Mouse (Mus musculus): ENCODE results near the gene Rprd1b.

The Rprd1b gene

DNA sequence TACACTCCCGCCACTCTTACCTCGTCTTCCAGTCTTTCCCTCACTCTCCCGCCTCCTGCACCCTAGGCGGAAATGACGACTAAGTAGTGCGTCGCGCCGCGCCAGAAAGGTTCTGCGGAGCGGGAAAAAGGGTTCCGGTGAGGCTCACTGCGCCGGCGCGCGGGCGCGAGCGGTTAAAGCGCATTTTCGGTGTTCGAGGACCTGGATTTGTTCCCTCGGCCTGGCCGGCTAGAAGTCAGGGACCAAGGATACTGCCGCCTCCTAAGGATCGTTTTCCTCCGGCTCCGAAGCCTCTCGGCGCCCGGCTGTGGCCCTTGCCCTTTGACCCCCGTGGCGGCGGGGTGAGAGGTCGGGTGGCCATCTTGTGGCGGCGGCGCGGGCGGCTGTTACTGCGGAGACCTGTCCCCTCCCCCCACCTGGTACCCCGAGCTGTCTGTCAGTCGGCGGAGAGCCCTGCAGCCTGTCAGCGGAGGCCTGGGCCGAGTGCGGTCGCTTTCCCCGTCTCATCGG, at the start of gene Rprd1b, which contains the start of gene Tti1:
TSS of gene Rprd1b (plus strand) at position 144 of the 510 bp plus-strand sequence.
TSS of gene Tti1 (minus strand) at position 80 of the 510 bp plus-strand sequence.
- DNase-seq, result peak; percentile 94

DNA sequence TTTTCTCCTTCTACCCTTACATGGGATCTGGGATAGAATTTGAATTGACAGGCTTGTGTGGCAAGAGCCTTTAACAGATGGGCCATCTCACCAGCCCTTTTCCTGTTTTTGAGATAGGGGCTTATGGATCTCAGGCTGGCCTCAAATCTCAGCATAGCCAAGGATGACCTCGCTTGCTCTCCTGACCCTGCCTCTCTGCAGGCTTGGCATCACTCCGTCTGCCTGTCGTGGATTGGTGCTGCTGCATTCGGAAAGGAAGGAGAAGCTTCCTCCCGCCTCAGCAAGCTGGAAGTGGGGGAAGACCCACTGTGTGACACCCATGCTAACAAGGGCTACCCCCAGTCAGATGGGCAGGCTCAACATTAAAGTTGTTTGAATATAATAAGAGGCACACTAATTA, 49.1 kb upstream of the Rprd1b start:
- no peak for DNase-seq

GRCm38 (mm10) chr2:157982727-157983126, 45.6 kb upstream of the Rprd1b start:
- peak; percentile 19 for DNase-seq

DNA sequence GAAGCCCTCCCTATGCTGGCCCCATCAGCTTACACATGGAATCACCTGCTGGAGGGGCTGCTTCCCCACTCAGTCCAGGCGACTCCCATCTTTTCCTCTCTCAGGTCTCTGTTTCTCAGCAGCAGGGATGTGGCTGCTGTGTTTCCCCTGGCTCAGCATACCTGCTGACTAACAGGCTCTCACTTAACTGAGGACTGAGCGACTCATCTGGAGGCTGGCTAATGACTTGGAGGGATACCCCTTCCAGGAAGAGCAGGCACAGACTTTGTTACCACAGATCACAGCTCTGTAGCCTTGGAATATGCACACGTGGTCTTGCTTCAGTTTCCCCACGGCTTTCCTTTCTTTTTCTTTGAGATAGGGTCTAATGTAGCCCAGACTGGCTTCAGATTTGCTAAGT, 45.0 kb upstream of the Rprd1b start:
- no peak for DNase-seq

DNA sequence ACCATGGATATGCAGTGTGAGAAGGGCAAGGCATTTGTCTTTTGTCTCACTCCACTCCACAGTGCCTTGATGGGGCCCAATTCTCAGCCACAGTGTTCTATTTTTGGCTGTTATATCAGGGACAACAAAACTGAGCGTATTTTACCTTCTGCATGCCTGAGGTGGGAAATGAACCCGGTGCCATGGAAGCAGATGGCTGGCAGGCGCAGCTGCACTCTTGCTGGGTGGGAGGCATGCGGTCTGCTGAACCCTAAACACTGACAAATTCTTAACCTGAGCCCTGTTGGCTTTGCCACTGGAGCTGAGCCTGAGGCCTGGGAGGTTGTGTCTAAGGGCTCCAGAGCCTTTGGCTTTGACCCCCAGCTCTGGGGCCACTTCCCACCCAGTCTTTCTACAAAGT, 42.7 kb upstream of the Rprd1b start:
- DNase-seq, result no peak

GRCm38 (mm10) chr2:157986235-157986634, 42.1 kb upstream of the Rprd1b start:
- DNase-seq, result no peak

GRCm38 (mm10) chr2:157988416-157989190, 39.7 kb upstream of the Rprd1b start:
- DNase-seq, result no peak

- no peak for DNase-seq
Observed at GRCm38 (mm10) chr2:157989946-157990345, 38.4 kb upstream of the Rprd1b start.

- no peak for DNase-seq
Observed at GRCm38 (mm10) chr2:157991026-157991425, 37.3 kb upstream of the Rprd1b start.

- no peak for DNase-seq
Observed at GRCm38 (mm10) chr2:157992501-157992900, 35.8 kb upstream of the Rprd1b start.

DNA sequence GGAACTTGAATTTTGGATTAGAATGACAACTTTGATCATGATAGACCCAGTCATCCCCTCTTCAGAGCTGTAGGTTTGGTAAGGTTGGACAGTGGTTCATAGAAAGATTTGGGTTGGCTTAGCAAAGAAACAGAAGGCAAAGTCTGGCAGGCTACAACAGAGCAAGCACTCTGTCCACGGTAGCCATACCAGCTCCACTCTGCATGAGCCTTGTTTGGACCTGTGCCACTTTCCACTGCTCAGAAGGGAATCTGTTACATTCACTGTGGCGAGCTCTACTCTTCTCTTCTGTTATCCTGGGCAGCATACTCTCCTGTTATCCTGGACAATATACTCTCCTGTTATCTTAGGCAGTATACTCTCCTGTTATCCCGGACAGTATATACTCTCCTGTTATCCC, 29.5 kb upstream of the Rprd1b start:
- DNase-seq, result no peak

DNA sequence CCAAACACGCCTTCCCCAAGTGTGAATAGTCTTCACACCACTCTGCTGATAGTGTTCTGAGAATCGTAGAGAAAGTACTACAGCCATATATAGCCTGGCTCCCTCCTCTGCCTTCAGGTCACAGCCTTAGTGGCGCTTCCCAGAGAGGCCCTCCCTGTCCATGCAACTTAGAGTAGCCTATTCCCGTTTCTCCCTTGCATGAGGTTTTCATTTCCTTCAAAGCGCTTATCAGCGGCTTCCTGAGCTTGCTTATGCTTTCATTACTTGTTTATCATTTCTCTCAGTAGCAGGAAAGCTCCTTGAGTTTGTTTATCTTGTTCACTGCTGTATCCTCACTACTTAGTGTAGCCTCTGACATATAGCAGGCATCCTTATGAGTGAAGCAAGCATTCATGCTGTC, 23.7 kb upstream of the Rprd1b start:
- no peak for DNase-seq

DNA sequence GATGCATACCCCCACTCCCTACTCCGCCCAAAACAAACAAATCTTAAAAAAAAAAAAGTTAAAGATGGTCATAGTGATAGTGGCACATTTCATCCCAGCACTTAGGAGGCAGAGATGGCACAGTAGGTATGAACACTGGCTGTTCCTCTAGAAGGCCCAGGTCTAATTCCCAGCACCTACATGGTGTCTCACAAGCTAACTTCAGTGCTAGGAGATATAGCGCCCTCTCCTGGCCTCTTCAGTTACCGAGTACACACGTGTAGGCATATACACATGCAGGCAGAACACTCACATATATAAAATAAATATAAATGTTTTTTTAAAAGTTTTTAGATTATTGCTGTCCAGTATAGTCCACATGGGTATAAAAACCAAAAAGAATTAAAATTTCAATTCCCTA, 22.7 kb upstream of the Rprd1b start:
- no peak for DNase-seq

DNA sequence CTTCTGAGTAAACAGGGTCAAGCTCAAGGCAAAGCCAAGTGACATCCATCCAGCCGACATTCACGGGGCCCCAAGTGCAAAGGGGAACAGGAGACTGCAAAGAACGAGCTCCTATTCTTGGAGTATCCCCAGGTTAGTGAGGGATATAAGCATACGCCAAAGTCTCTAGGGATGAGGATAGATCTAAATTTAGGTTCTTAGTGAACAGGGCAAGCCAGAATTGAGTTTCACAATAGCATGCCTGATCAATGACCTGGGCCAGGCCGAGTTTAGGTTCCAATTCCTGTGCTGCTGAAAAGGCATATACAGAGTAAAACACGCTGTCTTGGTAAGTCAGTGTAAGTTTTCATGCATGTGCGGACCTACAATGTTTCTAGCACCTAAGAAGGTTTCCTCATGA, 18.9 kb upstream of the Rprd1b start:
- no peak for DNase-seq

- no peak for DNase-seq
Observed at GRCm38 (mm10) chr2:158012608-158013007, 15.7 kb upstream of the Rprd1b start.

DNA sequence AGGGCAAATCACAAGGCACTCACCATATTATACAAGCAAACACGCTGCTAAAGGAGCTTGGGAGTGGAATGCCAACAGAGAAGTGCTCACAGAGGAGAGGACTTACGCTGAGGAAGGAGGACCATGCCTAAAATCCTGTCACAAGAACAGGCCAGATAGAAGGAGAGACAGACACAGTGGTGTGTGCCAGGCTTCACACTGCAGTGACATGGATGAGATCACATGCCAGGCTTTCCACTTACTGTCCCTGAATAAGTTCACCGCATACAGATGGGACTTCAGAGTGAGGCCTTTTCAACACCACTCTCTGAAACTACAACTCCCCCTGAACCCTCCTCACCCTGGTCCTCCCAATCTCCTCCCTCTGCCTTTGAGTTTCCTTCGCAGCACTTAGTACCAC, 11.0 kb upstream of the Rprd1b start:
- DNase-seq, result no peak

DNA sequence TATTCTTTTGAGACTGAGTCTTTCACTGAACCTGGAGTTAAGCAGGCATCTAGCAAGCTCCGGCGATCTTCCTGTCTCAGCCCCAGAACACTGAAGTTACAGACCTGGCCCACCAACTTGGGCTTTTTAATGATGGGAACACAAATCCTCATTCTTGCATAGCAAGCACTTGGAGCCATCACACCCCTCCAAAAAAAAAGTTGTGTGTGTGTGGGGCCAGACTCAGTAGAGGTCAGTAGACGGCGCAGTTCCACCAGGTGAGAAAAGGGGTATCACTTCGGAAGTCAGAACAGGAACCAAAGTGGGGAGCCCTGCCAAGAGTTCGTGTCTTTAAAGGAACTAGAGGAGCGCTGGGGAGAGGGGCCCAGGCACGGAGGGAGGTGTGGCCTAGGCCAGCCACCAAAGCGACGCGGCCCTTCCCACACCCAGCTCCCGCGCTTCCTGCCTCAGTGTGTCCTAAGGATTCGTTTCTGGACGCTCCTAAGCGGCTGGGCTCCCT, 393 bp upstream of the Rprd1b start:
- DNase-seq, result no peak

GRCm38 (mm10) chr2:158030007-158030406, 1.7 kb downstream of the Rprd1b start:
- DNase-seq, result no peak

GRCm38 (mm10) chr2:158035813-158036212, 7.5 kb downstream of the Rprd1b start:
- DNase-seq, result no peak

DNA sequence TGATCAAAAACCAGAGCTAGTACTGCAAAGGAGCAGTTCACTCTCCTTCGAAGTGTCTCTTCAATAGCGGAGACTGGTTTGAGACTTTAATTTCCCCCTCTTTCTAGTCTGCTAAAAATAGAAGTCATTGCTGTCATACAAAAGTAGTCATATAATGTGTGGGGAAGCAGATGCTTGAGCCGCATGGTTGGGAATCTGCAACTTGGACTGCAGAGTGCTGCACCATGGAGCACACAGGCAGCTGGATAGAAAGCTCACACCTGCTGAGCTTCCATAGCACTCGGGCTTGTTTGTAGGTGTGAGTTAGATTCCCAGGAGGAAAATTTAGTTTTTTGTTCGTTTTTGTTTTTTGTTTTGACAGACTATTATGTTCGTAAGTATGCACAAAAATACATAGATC, 8.1 kb downstream of the Rprd1b start:
- no peak for DNase-seq

- DNase-seq, result no peak
Observed at GRCm38 (mm10) chr2:158036953-158037352, 8.7 kb downstream of the Rprd1b start.

- no peak for DNase-seq
Observed at GRCm38 (mm10) chr2:158037571-158037970, 9.3 kb downstream of the Rprd1b start.

DNA sequence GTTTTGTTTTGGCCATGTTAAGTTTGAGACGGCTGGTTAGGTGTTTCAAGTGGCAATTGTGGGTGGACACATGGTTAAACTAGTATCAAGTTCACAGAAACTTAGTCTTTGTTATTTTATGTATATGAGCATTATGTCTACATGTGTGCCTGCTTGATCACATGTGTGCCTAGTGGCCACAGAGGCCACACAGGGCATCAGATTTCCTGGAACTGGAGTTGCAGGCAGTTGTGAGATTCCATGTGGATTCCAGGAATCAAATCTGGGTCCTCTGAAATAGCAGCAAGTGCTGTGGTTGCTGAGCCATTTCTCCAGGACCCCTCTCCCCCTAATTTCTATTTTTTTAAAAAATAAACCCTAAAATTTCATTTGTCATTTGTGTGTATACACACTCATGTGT, 11.4 kb downstream of the Rprd1b start:
- no peak for DNase-seq

- DNase-seq, result no peak
Observed at GRCm38 (mm10) chr2:158040396-158040795, 12.1 kb downstream of the Rprd1b start.

- DNase-seq, result no peak
Observed at GRCm38 (mm10) chr2:158043504-158043903, 15.2 kb downstream of the Rprd1b start.
